Mouse (Mus musculus) urinary bladder, adult 18-20 months (tissue): ENCODE data around the gene Pias4.
"Not testable (repeated sequence)": the region's sequence is repeated elsewhere in the genome, so short reads cannot be mapped to it uniquely, and the experiment has no call there.

Experiments
- DNase-seq, 2 experiments: peaks; one replicate each; pipeline ENCODE4 v3.0.0; 2022; ENCODE audit warnings: low spot score in 2 of 2, mixed read lengths in 2 of 2

Pias4 gene

DNA sequence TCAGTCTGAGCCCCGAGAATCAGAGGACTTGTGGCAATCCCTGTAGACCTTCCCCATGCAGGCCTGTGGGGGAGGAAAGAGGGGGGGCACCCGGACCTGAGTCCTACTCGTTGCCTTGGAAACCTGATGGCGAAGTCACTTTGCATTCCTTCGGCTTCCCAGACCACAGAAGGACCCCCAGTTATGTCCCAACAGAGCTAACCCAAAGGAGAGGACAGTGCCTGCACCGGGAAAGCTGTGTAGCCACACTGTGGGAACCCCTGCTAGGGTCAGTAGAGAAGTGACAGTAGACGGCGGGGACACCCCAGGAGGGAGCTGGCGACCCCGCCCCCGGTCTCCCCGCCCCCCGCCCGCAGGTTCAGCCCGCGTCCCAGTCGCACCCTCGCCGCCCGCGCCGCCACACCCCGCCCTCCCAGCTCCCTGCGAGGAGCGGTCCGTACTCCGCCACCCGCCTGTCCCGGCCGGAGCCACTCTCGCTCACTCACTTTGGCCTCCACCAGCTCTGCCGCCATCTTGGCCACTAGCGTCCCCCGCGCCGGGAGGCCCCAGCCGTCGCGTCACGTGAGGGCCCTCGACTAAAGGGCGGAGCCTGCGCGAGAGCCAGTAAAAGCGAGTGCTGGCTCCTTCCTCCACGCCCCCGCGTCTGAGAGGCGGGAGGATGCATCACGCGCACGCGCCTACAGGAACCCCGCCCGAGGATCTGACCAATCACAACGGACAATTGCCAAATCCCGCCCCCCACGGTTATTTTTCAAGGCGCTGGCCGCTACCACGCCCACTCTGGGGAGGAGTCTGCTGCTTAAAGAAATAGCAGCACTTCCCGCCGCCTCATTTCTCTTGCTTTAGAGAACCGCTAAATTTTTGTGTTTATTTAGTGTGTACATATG, at the start of gene Pias4:
Pias4 (minus strand) TSS at position 724 of the 887 bp plus-strand sequence.
- peak; percentile 99 to 100 for DNase-seq

DNA sequence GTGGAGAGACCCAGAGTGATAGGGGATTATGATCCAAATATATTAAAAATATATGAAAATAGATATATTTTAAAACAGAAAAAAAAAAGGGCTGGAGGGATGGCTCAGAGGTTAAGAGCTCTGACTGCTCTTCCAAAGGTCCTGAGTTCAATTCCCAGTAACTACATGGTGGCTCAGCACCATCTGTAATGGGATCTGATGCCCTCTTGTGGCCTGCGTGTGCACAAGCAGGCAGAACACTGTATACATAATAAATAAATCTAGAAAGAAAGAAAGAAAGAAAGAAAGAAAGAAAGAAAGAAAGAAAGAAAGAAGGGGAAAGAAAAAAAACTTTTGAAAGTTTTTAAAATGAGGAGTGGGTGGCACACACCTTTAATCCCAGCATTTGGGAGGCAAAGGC, 49.5 kb upstream of the Pias4 start:
- DNase-seq = not testable (repeated sequence)

DNA sequence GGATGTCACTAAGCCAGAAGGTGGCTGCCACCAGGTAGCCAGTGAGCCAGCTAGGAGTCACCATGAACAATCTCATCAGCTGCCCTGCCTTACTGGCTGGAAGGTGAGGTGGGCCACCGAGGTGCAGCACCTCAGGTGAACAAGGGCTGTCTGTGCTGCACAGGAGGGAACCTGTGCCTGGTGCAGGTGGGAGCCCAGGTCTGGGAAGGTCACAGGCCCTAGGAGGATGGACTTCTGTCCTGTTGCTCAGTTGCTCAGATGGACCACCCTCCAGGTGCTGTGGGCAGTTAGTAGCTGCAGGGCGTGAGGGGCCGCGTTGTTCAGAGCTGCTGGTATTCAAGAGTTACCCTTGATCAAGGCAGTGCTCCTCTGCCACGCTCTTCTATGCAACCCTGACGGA, 49.1 kb upstream of the Pias4 start:
- DNase-seq = no peak

DNA sequence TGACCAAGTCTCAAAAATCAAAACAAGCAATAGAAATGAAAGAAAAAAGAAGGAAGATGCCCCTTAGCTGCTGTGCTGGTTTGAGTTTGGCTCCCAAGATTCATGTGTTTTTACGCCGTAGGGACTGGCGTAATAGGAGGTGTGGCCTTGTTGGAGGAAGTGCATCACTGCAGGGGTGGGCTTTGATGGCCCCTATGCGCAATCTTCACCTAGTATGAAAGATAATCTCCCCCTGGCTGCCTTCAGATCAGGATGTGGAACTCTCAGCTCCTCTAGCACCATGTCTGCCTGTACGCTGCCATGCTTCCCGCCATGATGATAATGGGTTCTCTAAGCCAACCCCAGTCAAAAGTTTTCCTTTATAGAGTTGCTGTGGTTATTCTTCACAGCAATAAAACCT, 48.5 kb upstream of the Pias4 start:
- no peak for DNase-seq

DNA sequence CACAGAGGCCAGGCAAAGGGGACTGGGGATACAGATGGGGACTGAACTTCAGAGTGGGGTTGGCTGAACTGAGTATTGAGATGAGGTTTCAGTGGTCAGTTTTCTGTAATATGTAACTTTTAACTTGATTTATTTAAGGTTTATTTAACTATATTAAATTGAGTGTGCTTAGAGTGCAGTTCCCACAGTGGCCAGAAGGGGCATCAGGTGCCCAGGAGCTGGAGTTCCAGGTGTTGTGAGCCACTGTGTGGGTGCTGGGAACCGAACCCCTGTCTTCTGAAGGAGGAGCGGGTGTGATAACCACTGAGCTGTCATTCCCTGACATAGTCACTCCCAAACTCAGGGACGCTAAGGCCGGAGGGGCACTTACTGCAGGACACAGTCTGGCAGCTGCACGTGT, 42.4 kb upstream of the Pias4 start:
- no peak for DNase-seq

DNA sequence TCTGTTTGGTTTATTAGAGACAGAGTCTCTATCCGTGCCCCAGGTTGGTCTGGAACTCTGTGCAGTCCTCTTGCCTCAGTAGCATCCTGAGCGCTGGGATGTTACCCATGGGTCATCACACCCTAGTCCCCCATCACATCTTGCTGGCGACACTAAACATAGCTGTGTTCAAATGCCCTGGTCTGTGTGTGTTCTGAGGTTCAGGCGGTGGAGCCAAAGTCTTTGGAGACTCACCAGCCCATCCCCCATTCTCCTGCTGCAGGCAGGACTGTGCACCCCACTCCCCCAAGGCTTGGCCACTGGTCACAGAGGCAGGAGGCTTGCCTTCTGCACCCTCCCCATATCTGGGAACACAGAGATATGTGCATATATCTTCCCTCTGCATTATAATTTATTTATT, 36.4 kb upstream of the Pias4 start:
- no peak for DNase-seq

DNA sequence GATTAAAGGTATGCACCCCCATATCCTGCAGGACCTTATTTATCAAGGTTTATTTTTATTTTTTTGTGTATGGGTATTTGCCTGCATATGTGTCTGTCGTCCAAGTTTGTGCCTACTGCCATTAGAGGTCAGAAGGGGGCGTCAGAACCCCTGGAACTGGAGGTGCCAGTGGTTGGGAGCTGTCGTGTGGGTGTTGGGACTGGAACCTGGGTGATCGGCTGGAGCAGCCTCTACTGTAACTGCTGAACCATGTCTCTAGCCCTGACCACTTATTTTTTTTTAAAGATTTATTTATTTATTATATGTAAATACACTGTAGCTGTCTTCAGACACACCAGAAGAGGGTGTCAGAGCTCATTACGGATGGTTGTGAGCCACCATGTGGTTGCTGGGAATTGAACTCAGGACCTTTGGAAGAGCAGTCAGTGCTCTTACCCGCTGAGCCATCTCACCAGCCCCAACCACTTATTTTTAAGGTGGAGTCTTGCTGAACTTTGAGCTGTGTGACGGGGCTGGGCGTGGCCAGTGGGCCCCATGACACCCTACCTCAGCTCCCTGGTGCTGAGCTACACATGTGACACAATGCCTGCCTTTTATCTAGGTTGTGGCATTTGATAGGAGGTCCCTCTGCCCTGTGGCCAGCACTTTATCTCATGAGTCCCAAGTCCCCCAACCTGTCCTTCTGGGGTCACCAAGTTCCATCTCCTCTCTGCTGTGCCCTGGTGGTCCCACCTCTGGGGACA, 35.4 kb upstream of the Pias4 start:
- no peak for DNase-seq

DNA sequence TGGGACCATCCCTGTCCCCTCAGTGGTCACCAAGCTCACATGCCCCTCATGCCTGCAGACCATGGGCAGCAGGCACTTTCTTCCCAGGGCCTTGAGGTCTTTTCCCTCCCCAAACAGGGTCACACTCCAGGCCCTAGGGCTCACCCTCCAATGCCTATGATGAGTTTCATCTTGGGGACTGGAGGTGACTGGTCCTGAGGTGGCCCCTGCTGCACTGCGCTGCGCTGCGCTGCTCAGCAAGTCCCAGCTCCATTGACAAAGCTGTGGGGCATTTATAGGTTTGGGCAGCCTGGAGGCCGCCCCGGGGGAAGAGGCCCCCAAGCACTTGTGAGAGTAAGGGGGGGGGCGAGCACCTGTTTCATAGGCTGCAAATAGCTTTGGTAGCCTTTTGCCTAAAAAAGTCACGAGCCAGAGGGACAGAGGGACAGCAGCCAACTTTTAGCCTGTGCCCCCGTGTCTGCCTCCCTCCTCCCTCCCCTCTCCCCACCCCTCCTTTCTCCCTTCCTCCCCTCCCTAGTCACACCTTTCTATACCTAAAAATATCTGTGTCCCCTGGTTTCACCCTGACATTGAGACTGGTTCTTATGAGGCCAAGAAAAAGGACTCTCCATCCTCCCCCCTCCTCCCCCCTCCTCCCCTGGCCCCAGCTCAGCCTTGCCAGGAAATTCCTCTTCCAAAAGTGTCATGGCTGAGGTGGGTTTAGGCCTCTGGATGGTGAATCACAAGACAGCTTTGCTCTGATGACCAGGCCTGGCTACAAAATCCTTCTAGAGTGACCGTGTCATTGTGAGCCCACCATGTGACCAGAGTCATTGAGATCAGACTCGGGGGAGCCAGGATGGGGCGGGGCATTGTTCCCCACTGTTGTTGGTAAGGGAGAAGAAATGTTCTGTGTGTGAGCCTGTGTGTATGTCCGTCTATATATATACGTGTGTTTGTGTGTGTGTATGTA, 34.4 kb upstream of the Pias4 start, which contains the start of gene Nmrk2:
Nmrk2 (minus strand) TSS at position 245 of the 952 bp plus-strand sequence.
- no peak for DNase-seq

DNA sequence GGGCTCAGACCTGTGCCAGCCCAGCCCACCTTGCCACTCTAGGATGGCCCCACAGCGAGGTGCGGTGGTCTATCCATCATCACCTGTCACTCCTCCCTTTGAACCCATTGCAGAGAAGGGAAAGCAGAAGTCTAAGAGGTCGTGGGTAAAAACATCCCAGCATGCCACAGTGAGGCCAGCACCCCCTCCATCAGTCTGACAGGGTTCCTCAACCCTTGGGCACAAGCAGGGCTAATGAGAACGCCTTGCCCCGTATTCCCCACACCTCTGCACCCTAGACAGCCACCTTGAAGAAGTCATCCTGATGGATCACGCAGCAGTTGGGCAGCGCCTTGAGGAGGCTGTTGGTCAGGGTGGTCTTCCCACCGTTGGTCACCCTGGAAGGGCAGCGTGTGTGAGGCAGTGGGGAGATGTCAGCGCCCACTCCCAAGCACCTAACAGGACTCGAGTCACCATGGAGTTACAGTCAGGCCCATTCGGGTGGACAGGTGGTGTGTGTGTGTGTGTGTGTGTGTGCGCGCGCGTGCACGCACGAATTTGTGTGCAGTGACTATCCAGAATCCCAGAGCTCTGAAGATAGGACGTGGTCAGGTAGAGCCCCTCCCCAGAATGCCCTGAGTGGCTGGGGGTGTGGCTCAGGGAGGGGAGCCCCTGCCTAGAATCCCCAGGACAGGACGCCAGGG, 33.0 kb upstream of the Pias4 start:
- DNase-seq = no peak

DNA sequence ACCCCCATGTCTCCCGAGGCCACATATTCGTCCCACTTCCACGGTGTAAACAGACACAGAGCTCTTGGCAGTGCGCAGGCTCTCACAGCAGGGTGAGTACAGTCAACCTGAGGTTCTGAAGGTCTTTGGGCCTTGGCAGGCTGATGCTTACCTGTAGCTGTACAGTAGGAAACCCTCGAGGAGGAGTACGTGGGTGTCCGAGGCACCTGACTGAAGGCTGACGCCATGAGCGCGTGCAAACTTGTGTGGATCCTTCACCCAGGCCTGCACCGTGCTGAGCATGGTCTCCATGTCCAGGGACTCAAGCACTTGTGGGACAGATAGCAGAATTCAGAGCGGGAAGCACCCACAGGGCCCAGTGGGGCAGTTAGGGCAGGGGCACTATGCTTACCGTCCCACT, 32.4 kb upstream of the Pias4 start:
- DNase-seq = no peak

DNA sequence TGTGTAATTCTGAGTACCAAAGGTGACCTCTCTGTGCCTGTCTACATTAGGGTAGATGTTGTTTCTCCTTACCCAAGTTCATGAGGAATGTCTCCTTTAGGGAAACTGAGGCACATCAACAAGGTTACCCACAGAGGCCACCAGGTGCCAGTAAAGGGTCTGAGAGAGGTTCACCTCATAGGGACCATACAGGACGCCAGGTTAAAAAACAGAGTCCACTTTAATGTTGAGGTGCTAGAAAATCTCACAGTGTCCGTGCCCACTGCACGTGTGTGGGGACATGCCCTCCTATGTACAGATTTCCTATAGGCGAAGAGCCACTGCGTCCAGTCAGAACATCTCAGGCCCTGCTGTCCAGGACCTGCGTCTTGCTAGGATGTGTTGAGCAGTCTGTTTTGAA, 31.3 kb upstream of the Pias4 start:
- DNase-seq = no peak

DNA sequence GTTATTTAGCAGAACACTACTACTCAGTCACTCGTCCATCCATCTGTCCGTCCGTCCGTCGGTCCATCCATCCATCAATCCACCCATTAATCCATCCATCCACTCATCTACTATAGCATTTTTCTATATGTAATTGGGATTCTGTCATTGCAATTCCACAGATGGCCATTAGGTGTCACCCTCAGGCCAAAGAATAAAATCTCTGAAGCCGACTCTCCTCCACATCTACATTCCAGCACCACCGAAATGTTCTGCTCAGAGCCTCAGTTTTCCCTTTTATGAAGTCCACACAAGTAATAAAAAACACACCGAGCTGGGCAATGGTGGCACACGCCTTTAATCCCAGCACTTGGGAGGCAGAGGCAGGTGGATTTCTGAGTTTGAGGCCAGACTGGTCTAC, 30.5 kb upstream of the Pias4 start:
- DNase-seq = no peak

DNA sequence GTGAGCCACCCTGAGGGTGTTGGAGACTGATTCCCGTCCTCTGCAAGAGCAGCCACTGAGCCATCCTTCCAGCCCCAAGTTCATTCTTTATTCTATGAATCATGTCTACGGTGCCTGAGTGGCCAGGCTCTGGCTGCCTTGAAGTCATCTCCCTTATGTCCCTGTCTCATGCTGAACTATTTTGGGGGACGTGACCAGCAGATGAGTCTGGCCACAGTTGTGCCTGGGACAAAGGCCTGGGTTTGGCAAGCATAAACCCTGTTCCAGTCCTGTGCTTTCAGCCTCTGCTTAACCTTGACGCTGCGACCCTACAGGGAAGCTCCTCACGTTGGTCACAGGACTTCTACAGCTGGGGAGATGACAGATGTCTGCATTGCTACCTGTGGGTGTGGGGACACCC, 29.6 kb upstream of the Pias4 start:
- no peak for DNase-seq

DNA sequence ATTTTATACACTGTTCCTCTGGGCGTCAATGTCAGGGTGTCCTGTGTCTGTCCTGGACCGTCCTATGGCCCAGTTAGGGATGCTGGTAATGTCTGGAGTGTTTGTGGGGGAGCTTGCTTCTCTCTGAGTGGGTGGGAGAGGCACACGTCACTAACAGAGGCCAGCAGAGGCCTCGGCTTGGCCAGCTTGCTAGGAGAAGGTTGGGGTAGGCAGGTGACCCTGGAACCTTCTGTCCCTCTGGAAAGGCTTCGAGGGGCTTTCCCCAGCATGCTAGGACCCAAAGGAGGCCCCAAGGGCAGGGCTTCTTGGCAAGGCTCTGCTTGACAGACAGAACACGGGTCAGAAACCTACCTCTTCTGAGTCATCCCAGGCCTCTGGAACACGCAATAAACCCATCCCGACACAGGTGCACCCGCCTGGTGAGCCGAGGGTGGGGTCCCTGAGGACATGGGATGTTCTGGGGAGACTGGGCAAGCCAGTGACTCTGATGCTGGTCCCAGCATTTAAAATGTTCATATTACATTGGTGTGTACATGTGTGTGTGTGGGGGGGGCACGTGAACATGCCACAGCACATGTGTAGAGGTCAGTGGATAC, 28.8 kb upstream of the Pias4 start:
- DNase-seq = no peak

DNA sequence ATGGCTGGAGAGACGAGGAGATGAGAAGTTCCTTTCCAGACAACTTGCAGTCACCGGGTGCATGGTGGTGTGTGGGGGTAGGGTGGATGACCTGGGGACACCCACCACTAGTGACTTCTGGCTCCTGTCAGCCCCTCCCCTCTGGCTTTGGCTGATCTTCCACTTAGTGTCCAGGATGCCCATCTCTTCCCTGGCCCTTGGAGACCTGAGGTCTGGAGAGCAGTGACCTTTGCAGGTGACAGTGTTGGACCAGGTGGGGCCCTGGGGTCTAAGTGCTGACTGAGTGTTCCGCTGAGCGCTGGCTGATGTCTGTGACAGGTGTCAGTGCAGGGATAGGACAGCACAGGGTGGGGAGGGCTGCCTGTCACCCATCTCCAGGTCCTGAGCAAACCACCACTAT, 27.6 kb upstream of the Pias4 start:
- DNase-seq = no peak

DNA sequence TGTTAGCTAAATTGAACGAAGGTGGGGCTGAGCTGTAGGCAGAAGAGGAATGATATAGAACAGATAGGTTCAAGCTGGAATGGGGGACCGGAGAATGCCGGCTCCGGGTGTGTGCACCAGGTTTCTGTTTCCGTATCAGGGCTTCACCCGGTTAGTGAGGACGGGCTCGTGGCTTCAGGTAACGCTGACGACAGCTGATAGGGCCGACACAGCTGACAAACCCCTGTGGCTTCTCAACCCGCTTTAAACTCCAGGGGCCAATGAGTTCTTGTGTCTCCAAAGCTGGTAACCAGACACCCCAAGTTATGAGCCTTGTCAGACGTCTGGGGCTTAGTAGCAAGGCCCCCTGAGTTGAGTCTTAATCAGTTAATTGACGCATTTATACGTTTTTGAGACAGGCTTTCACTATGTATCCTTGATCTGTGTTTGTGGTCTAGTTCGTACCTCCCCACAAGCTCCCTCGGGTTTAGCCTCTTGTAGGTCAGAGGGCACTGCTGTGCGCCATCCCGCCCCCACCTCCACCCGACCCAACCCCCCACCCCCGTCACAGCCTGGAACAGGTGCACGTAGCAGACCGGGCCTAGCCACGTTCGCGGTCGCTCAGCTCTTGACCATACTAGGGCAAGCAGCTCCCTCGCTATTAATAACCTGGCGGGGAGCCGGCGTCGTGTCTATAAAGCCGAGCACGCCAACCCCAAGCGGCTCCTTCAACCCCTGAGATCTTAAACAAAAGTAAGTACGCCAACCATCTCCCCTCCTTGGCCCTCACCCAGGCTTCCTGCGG, 26.5 kb upstream of the Pias4 start:
- no peak for DNase-seq

DNA sequence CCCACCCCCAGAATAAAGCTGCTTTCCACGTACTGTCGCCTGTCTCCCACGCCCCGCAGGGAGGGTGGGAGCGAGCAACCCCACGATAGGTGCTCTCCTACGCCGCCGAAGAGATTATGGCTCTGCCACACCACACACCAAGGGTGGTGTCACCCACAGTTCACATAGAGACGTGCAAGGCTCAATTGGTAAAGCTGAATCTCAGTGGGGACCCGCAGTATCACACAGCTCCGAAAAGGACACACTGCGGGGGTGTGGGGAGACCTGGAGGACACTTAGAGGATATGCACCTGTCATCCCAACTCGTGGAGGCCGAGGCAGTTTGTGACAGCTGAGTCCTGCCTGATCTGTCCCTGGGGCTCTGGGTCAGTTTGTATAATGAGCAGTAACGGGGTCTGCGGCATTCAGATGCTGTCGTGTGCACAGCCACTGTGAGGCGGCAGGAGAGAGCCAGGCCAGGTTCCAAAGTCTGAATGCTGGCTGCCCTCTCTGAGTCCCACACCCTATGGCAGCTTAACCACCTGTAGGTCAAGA, 25.3 kb upstream of the Pias4 start:
- DNase-seq = no peak

DNA sequence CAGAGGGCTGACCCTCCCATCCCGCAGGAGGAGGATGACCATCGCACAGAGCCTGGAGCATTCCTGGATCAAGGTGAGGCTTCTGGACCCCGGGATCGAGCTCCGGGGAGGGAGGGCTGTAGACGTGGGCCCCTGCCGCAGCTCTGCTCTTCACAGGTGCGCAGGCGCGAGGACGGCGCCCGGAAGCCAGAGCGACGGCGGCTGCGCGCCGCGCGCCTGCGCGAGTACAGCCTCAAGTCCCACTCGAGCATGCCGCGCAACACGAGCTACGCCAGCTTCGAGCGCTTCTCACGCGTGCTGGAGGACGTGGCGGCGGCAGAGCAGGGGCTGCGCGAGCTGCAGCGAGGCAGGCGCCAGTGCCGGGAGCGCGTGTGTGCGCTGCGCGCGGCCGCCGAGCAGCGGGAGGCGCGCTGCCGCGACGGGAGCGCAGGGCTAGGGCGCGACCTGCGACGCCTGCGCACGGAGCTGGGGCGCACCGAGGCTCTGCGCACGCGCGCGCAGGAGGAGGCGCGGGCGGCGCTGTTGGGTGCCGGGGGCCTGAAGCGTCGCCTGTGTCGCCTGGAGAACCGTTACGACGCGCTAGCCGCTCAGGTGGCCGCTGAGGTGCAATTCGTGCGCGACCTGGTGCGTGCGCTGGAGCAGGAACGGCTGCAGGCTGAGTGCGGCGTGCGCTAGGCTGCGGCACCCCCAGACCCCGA, 24.7 kb upstream of the Pias4 start:
- DNase-seq = peak; percentile 66 to 79

DNA sequence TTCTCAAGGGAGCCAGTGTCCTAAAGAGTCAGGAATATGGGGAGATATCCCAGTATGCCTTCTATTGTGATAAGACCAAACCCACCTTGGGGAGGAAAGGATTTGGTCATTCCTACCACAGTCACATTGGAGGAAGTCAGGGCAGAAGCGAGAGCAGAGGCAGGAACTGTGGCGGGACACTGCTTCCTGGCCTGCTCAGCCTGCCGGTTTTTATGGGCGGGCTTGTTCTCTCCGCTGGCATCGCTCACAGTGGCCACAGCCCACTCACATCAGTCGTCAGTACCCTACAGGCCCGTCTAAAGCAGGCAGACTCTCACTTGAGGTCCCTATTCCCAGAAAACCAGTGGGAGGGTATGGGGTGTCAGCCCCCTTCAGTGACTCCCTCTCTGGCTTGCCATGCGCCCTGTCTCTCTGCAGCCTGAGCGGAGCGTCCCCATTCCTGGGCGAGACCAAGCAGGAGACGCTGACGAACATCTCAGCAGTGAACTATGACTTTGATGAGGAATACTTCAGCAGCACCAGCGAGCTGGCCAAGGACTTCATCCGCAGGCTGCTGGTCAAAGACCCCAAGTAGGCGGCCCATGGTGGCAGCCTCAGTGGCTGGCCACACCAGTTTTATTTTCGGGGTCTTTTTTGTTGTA, 23.7 kb upstream of the Pias4 start:
- DNase-seq = no peak
